8 mouse cellular contexts compared by ENCODE assay signal in the genomic region with DNA sequence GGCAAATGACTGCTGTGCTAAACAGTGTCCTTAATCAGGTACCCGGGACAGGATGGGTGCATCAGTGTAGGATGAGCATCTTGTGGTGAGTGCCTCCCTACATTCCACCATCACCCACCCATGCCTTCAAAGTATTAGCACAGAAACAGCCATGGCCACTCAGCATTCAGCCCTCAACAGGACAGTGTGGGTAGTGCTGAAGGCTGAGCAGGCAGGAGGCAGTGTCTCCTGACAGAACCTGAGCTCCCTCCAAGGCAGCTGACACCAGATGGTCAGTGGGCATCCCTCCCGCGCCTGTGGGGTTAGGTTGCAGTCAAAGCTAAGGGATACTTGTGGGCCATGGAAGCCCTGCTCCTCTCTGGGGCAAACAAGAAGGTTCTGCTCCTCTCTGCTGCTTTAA.
DNase-seq lines count a peak whose midpoint lies in the region; ATAC-seq and TF ChIP-seq lines count a peak whose summit lies in the region.

No protein-coding gene starts in this region.

- no peak overlapping the region for H3K4me2 ChIP-seq in hindbrain, embryonic 14.5 days (replicated peaks)

- peak; percentile 41; the same call in 1 of the 2 replicates for ATAC-seq in hindbrain, embryonic 14.5 days (ENCODE audit: low FRiP score)
- no peak for ATAC-seq in granulocyte monocyte progenitor cell, adult 5-6 weeks (replicated peaks; ENCODE audit: poor library complexity, severe bottlenecking)

- no peaks in the 10 kb centered on the region for H3K4me1 ChIP-seq in kidney, adult 2 months (ENCODE audit: control insufficient read depth, insufficient read depth, low read length)
- H3K4me1 ChIP-seq in hindbrain, embryonic 14.5 days (replicated peaks; ENCODE audit: control insufficient read depth, insufficient read depth, low read length): no peaks in the 10 kb centered on the region

- no peaks in the 10 kb centered on the region for H3K27me3 ChIP-seq in kidney, adult 2 months (replicated peaks; ENCODE audit: control insufficient read depth, insufficient read depth, low read length)
- H3K27me3 ChIP-seq in hindbrain, embryonic 14.5 days (ENCODE audit: control insufficient read depth, insufficient read depth, low read length): no peaks in the 10 kb centered on the region

- TF ChIP-seq CTCF in kidney, adult 2 months (conservative IDR thresholded peaks at IDR 0.05; ENCODE audit: insufficient read depth, insufficient read length, low read depth, low read length): no peak

- TF ChIP-seq POLR2A in kidney, adult 2 months (IDR thresholded peaks at IDR 0.05; ENCODE audit: low read depth, low read length): no peak

- no peak overlapping the region for H3K9ac ChIP-seq in hindbrain, embryonic 14.5 days

- no peak overlapping the region for H3K27ac ChIP-seq in kidney, adult 2 months (ENCODE audit: insufficient read depth, low read depth, low read length)
- H3K27ac ChIP-seq in hindbrain, embryonic 14.5 days: no peak overlapping the region

- WGBS in kidney, adult 2 months: 62% methylated on average over 3 of the region's 3 CpGs
- 51% methylated on average over 3 of the region's 3 CpGs for WGBS in hindbrain, embryonic 14.5 days

- no peaks in the 10 kb centered on the region for H3K9me3 ChIP-seq in hindbrain, embryonic 14.5 days (ENCODE audit: control insufficient read depth, low read length)

- DNase-seq in kidney, postnatal 4 days: peak; percentile 33 to 48
- DNase-seq in kidney, adult 2 months: no peak
- peak; percentile 89 to 96 for DNase-seq in cerebellum, adult 18-20 months
- peak; percentile 35 for DNase-seq in embryo, embryonic 11 days
- DNase-seq in hindbrain, embryonic 14.5 days (ENCODE audit: low spot score): no peak
- no peak for DNase-seq in ovary, postnatal 10 days (ENCODE audit: low spot score)
- no peak for DNase-seq in layer of hippocampus, adult 9-11 months

- peaks cover 3% of the 10 kb centered on the region; the same call in 1 of the 2 replicates for H3K36me3 ChIP-seq in kidney, adult 2 months (ENCODE audit: control insufficient read depth, insufficient read depth, low read length)
- peaks cover 57% of the 10 kb centered on the region for H3K36me3 ChIP-seq in hindbrain, embryonic 14.5 days (replicated peaks; ENCODE audit: control insufficient read depth, insufficient read depth)

- no peak overlapping the region for H3K4me3 ChIP-seq in kidney, adult 2 months (ENCODE audit: insufficient read depth, low read depth, low read length)
- H3K4me3 ChIP-seq in hindbrain, embryonic 14.5 days (replicated peaks; ENCODE audit: low read length): no peak overlapping the region

Comparison
In these comparisons a context has a peak if more than half of its experiments do, and no peak if none do; other contexts are left out.
1. DNase-seq: peak in kidney, postnatal 4 days (2 of 2), cerebellum, adult 18-20 months (2 of 2) and embryo, embryonic 11 days (single experiment); none in kidney, adult 2 months (single experiment), hindbrain, embryonic 14.5 days (single experiment), ovary, postnatal 10 days (single experiment) and layer of hippocampus, adult 9-11 months (single experiment).